Mouse (Mus musculus) liver, postnatal 0 days (tissue): ENCODE data around the gene Atxn7l1. TPM values are rescaled to one million over a fixed set of nuclear protein-coding genes. Genes with fewer than 3 reads are reported as not detected.

ENCODE experiments used
- ATAC-seq: fragments of 200-750 bp; cut with Nextera tagmentation; 2 replicates; pipeline ENCODE4 v1.8.0; 2017; ENCODE audit warnings: mild to moderate bottlenecking, moderate library complexity
- DNase-seq: peaks from one replicate; pipeline ENCODE4 v3.0.0-alpha.2; 2016
- H3K27ac ChIP-seq: fragments of 300-500 bp; sonication (generic); 2 replicates; pipeline ENCODE4 v1.5.1; 2014; ENCODE audit warnings: antibody characterized with exemption, moderate library complexity, mild to moderate bottlenecking, low read depth
- H3K27me3 ChIP-seq: fragments of 300-500 bp; sonication (generic); 2 replicates; pipeline ENCODE4 v1.6.1; 2014; ENCODE audit warnings: low read length, control low read depth, mixed read lengths; ENCODE audit not compliant: insufficient read depth
- H3K36me3 ChIP-seq: fragments of 300-500 bp; sonication (generic); replicated peaks from 2 replicates; pipeline ENCODE4 v1.6.1; 2014; ENCODE audit warnings: mild to moderate bottlenecking, control low read depth, low read length, moderate library complexity, mixed read lengths; ENCODE audit not compliant: insufficient read depth
- H3K4me1 ChIP-seq: fragments of 300-500 bp; sonication (generic); 2 replicates; pipeline ENCODE4 v1.6.1; 2014; ENCODE audit warnings: antibody characterized with exemption, mild to moderate bottlenecking, control low read depth; ENCODE audit not compliant: insufficient read depth
- H3K4me2 ChIP-seq: fragments of 300-500 bp; sonication (generic); 2 replicates; pipeline ENCODE4 v1.6.1; 2014; ENCODE audit warnings: low read depth, mild to moderate bottlenecking, low read length, moderate library complexity, mixed read lengths
- H3K4me3 ChIP-seq: fragments of 300-500 bp; sonication (generic); 2 replicates; pipeline ENCODE4 v1.5.1; 2014; ENCODE audit warnings: low read depth, low read length
- H3K9ac ChIP-seq: fragments of 300-500 bp; sonication (generic); replicated peaks from 2 replicates; pipeline ENCODE4 v1.6.1; 2014; ENCODE audit warnings: mild to moderate bottlenecking, moderate library complexity
- H3K9me3 ChIP-seq: fragments of 300-500 bp; sonication (generic); 2 replicates; pipeline ENCODE4 v1.6.1; 2016; ENCODE audit warnings: mild to moderate bottlenecking, control low read depth, low read length, mixed read lengths
- CTCF ChIP-seq: sonication (generic); IDR thresholded peaks from 2 replicates; pipeline ENCODE4 v1.5.1; 2016; ENCODE audit warnings: antibody characterized with exemption, low read depth
- EP300 ChIP-seq: IDR thresholded peaks from 2 replicates; pipeline ENCODE4 v1.6.1; 2016; ENCODE audit warnings: antibody characterized with exemption, low read depth, mild to moderate bottlenecking
- WGBS: fragments of 180-500 bp; shearing (Covaris S2); extraction: QIAGEN DNeasy Blood & Tissue Kit; methylation state at CpG from one replicate; pipeline ENCODE4 v1.1.7; 2014; ENCODE audit not compliant: insufficient replicate concordance; 5-methylcytosine and 5-hydroxymethylcytosine counted together
- polyA plus RNA-seq: library from polyadenylated mRNA; unstranded; fragments of >200 nt; fragmentation: Nextera tagmentation; extraction: Ambion mirVana; gene quantifications from 2 replicates; pipeline ENCODE4 v1.2.1, GENCODE M21; 2015

Atxn7l1 gene
- polyA plus RNA-seq, 1 experiment from 2014 or later, result 8.5 TPM

GRCm38 (mm10) chr12:33273147-33273546 lies 125.7 kb downstream of the Atxn7l1 start:
- WGBS, result 84% methylated on average over 4 of the region's 4 CpGs
- ATAC-seq (no peak), DNase-seq (no peak)
- no peaks in the 10 kb centered on the region for H3K27me3 ChIP-seq
- H3K9ac ChIP-seq, result no peak overlapping the region
- no peaks in the 10 kb centered on the region for H3K36me3 ChIP-seq
- H3K4me2 ChIP-seq, result no peak overlapping the region
- H3K4me3 ChIP-seq, result no peak overlapping the region
- H3K9me3 ChIP-seq, result no peaks in the 10 kb centered on the region
- H3K4me1 ChIP-seq, result no peaks in the 10 kb centered on the region
- H3K27ac ChIP-seq, result no peak overlapping the region
- TF ChIP-seq CTCF (no peak), EP300 (no peak)

- Histone ChIP-seq H3K4me2 (no peak overlapping the region), H3K4me1 (no peaks in the 10 kb centered on the region), H3K9ac (no peak overlapping the region), H3K9me3 (no peaks in the 10 kb centered on the region), H3K4me3 (no peak overlapping the region), H3K36me3 (no peaks in the 10 kb centered on the region), H3K27me3 (no peaks in the 10 kb centered on the region), H3K27ac (no peak overlapping the region)
- WGBS, result 77% methylated on average over 9 of the region's 9 CpGs
- TF ChIP-seq EP300, result no peak
- no peak for TF ChIP-seq CTCF
- no peak for ATAC-seq
- DNase-seq, result no peak
These were observed 126.2 kb downstream of the Atxn7l1 start for GRCm38 (mm10) chr12:33273668-33274067.

DNA sequence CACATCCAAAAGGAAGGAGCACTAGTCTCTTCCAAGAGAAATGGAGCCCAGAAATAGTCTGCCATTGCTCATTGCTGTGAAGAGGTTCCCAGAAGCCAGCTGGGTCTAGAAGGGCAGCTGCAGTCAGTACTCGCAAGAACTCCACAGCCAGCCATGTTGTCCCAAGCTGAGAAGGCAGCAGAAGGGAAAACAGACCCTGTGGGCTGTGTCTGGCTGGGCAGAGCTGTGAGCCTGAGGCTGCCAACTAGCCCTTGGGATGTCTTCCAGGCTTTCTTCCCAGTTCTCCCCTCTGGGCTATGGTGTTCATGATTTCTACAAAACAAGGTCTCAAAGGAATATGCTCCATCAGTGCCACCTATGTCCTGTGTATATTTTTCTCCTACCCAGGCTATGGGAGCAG lies 128.5 kb downstream of the Atxn7l1 start:
- Histone ChIP-seq H3K4me1 (no peaks in the 10 kb centered on the region), H3K9ac (no peak overlapping the region), H3K4me2 (no peak overlapping the region), H3K27ac (no peak overlapping the region), H3K27me3 (no peaks in the 10 kb centered on the region), H3K4me3 (no peak overlapping the region), H3K36me3 (no peaks in the 10 kb centered on the region), H3K9me3 (no peaks in the 10 kb centered on the region)
- TF ChIP-seq EP300, result no peak
- TF ChIP-seq CTCF, result no peak
- no peak for ATAC-seq
- DNase-seq, result no peak
- WGBS, result 85% methylated on average over 1 of the region's 1 CpGs

DNA sequence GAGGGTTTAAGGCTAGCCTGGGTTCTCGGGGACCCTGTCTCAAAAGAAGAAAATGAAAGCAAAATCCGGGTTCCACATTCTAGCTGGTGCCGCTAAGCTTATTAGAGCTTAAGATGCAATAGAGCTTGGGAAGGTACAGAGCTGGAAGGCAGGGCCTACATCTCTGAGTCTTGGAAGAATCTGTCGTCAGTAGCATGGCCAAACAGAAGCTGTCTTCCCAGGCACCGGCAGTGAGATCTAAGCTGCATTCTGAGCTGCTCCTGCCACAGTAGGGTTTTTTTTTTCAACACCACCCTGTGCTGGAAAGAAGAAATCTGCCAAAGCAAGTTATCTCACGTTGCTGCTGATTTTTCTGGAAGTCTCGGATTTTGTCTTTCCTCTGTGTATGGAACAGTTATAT lies 129.9 kb downstream of the Atxn7l1 start:
- Histone ChIP-seq H3K9ac (no peak overlapping the region), H3K4me3 (no peak overlapping the region), H3K4me2 (no peak overlapping the region), H3K9me3 (no peaks in the 10 kb centered on the region), H3K4me1 (no peaks in the 10 kb centered on the region), H3K36me3 (no peaks in the 10 kb centered on the region), H3K27ac (no peak overlapping the region), H3K27me3 (no peaks in the 10 kb centered on the region)
- TF ChIP-seq EP300 (no peak), CTCF (no peak)
- ATAC-seq, result no peak
- 78% methylated on average over 7 of the region's 7 CpGs for WGBS
- no peak for DNase-seq

- DNase-seq (no peak), ATAC-seq (no peak)
- Histone ChIP-seq H3K27ac (no peak overlapping the region), H3K4me2 (no peak overlapping the region), H3K9ac (no peak overlapping the region), H3K9me3 (no peaks in the 10 kb centered on the region), H3K36me3 (no peaks in the 10 kb centered on the region), H3K27me3 (no peaks in the 10 kb centered on the region), H3K4me3 (no peak overlapping the region), H3K4me1 (no peaks in the 10 kb centered on the region)
- TF ChIP-seq CTCF, result no peak
- WGBS, result 63% methylated on average over 2 of the region's 2 CpGs
These were observed 131.7 kb downstream of the Atxn7l1 start for GRCm38 (mm10) chr12:33279159-33279558.

- H3K4me3 ChIP-seq, result no peak overlapping the region
- no peaks in the 10 kb centered on the region for H3K27me3 ChIP-seq
- no peaks in the 10 kb centered on the region for H3K36me3 ChIP-seq
- TF ChIP-seq EP300 (no peak), CTCF (peak; percentile 99)
- H3K9me3 ChIP-seq, result no peaks in the 10 kb centered on the region
- DNase-seq (peak; percentile 86), ATAC-seq (0 out of 2 replicates have a peak, but pooled peaks have one; percentile 35)
- H3K4me2 ChIP-seq, result no peak overlapping the region
- H3K4me1 ChIP-seq, result peaks cover 7% of the 10 kb centered on the region; the same call in 1 of the 2 replicates
- H3K27ac ChIP-seq, result no peak overlapping the region
- 11% methylated on average over 2 of the region's 2 CpGs for WGBS
- H3K9ac ChIP-seq, result no peak overlapping the region
These were observed 133.3 kb downstream of the Atxn7l1 start for GRCm38 (mm10) chr12:33280805-33281204.
